Mouse (Mus musculus) hindbrain, embryonic 14.5 days (tissue): ENCODE measurements around the gene Hlx. TPM values are rescaled to one million over a fixed set of nuclear protein-coding genes. Genes with fewer than 3 reads are reported as not detected.

Source experiments
- ATAC-seq: fragments of 200-750 bp; cut with Nextera tagmentation; 2 replicates; pipeline ENCODE4 v1.8.0; 2017; ENCODE audit warnings: moderate number of reproducible peaks, mild to moderate bottlenecking, moderate TSS enrichment, moderate library complexity; ENCODE audit not compliant: low FRiP score
- DNase-seq: peaks from one replicate; pipeline ENCODE4 v3.0.0-alpha.2; 2015; ENCODE audit warnings: low spot score
- H3K27ac ChIP-seq: fragments of 300-500 bp; sonication (generic); 2 replicates; pipeline ENCODE4 v1.5.1; 2014; ENCODE audit warnings: mild to moderate bottlenecking, moderate library complexity
- H3K27me3 ChIP-seq: fragments of 300-500 bp; sonication (generic); 2 replicates; pipeline ENCODE4 v1.6.1; 2014; ENCODE audit warnings: mild to moderate bottlenecking, low read length, mixed read lengths; ENCODE audit not compliant: control insufficient read depth, insufficient read depth
- H3K36me3 ChIP-seq: fragments of 300-500 bp; sonication (generic); replicated peaks from 2 replicates; pipeline ENCODE4 v1.6.1; 2014; ENCODE audit not compliant: control insufficient read depth, insufficient read depth
- H3K4me1 ChIP-seq: fragments of 300-500 bp; sonication (generic); replicated peaks from 2 replicates; pipeline ENCODE4 v1.6.1; 2014; ENCODE audit warnings: antibody characterized with exemption, low read length, mixed read lengths; ENCODE audit not compliant: control insufficient read depth, insufficient read depth
- H3K4me2 ChIP-seq: fragments of 300-500 bp; sonication (generic); replicated peaks from 2 replicates; pipeline ENCODE4 v1.6.1; 2014; ENCODE audit warnings: mild to moderate bottlenecking, moderate library complexity
- H3K4me3 ChIP-seq: fragments of 300-500 bp; sonication (generic); replicated peaks from 2 replicates; pipeline ENCODE4 v1.5.1; 2014; ENCODE audit warnings: mild to moderate bottlenecking, low read length
- H3K9ac ChIP-seq: fragments of 300-500 bp; sonication (generic); 2 replicates; pipeline ENCODE4 v1.6.1; 2014
- H3K9me3 ChIP-seq: fragments of 300-500 bp; sonication (generic); 2 replicates; pipeline ENCODE4 v1.6.1; 2016; ENCODE audit warnings: low read length; ENCODE audit not compliant: control insufficient read depth
- WGBS: fragments of 180-500 bp; shearing (Covaris S2); extraction: QIAGEN DNeasy Blood & Tissue Kit; methylation state at CpG from one replicate; pipeline ENCODE4 v1.1.7; 2014; 5-methylcytosine and 5-hydroxymethylcytosine counted together
- polyA plus RNA-seq: library from polyadenylated mRNA; unstranded; fragments of >200 nt; fragmentation: Nextera tagmentation; extraction: Ambion mirVana; gene quantifications from 2 replicates; pipeline ENCODE4 v1.2.1, GENCODE M21; 2014

The Hlx gene
- polyA plus RNA-seq, 1 experiment from 2014 or later = 2.0 TPM

- Histone ChIP-seq H3K9me3 (no peaks in the 10 kb centered on the region), H3K9ac (no peak overlapping the region), H3K27ac (no peak overlapping the region), H3K4me3 (no peak overlapping the region), H3K36me3 (no peaks in the 10 kb centered on the region), H3K4me2 (no peak overlapping the region), H3K27me3 (peaks cover 95% of the 10 kb centered on the region), H3K4me1 (peaks cover 8% of the 10 kb centered on the region; the same call in 1 of the 2 replicates)
- no peak for ATAC-seq
- no peak for DNase-seq
- WGBS = 4% methylated on average over 6 of the region's 6 CpGs
These were observed 3.8 kb downstream of the Hlx start for GRCm38 (mm10) chr1:184728561-184729115.

DNA sequence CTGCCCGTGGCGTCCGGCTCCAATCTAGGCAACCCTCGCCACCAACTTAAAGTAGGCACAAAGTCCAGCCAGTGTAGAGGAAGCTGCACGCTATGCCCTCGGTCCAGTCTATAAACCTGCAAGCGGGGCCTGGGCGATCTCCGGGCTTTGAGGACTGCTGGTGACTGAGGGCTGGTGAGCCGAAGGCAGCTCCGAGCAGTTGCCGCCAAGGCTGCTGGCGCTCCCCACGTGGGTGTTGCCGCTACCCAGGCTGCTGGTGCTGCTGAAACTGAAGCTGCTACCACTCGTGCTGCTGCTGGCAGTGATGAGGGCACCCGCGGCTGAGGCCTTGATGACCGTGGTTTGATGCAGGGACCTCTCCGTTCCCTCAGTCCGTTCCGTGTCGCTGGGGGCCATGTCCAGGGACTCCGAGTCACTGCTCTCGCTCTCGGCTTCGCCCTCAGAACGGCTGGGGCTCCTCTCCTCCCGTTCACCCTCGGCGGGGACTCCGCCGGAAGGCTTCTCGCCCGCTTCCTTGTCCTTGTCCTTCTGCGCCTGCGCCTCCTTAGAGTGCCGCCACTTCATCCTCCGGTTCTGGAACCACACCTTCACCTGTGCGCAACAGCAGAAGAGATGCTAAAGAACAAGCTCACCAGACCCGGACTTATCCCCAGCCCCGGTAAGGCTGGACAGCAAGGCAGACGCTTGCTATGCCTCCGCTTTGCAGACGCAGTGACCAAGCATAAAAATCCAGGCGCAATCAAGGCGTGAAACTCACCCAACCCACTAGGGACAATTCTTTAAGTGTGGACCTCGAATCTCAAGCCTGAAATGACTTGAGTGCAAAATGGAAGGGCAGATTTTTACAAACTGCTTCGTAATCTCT, 4.8 kb downstream of the Hlx start:
- Histone ChIP-seq H3K4me1 (peaks cover 8% of the 10 kb centered on the region; the same call in 1 of the 2 replicates), H3K36me3 (no peaks in the 10 kb centered on the region), H3K27me3 (peaks cover 95% of the 10 kb centered on the region), H3K4me2 (peak overlapping the region; percentile 62), H3K9me3 (no peaks in the 10 kb centered on the region), H3K9ac (no peak overlapping the region), H3K4me3 (peak overlapping the region; percentile 33), H3K27ac (no peak overlapping the region)
- WGBS = 2% methylated on average over 49 of the region's 49 CpGs
- DNase-seq = no peak
- peak; percentile 50; the same call in 1 of the 2 replicates for ATAC-seq

GRCm38 (mm10) chr1:184726576-184727300, 5.7 kb downstream of the Hlx start:
- no peak for DNase-seq
- Histone ChIP-seq H3K4me1 (peaks cover 8% of the 10 kb centered on the region; the same call in 1 of the 2 replicates), H3K36me3 (no peaks in the 10 kb centered on the region), H3K27ac (no peak overlapping the region), H3K4me3 (no peak overlapping the region), H3K27me3 (peaks cover 98% of the 10 kb centered on the region), H3K9me3 (no peaks in the 10 kb centered on the region), H3K9ac (no peak overlapping the region), H3K4me2 (peak overlapping the region; percentile 62; the same call in 1 of the 2 replicates)
- no peak for ATAC-seq
- WGBS = 8% methylated on average over 16 of the region's 16 CpGs

DNA sequence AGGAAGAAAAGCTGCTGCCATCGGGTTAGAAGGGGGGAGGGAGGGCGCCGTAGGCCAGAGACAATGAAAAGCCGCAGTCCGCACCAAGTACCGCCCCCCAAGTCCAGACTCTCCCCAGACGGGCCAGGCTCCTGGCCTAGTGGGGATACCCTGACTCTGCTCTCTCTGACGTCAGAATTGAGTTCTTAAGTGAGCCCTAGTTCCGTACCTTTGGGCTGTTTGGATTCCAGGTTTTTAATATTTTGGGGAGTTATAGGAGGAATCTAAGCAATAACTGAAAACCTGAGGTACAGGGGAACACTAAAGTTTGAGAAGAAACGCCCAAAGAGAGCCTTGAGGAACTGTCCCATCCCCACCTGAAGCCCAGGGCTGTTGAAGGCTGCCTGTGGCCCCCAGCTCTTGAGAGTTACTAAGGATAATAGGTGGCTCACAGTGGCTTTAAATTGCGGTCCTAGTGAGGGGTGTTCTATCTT, 7.1 kb downstream of the Hlx start:
- peaks cover 8% of the 10 kb centered on the region; the same call in 1 of the 2 replicates for H3K4me1 ChIP-seq
- DNase-seq = no peak
- no peak overlapping the region for H3K4me2 ChIP-seq
- H3K9ac ChIP-seq = no peak overlapping the region
- WGBS = 2% methylated on average over 11 of the region's 11 CpGs
- H3K36me3 ChIP-seq = no peaks in the 10 kb centered on the region
- peaks cover 99% of the 10 kb centered on the region for H3K27me3 ChIP-seq
- H3K9me3 ChIP-seq = no peaks in the 10 kb centered on the region
- H3K4me3 ChIP-seq = no peak overlapping the region
- no peak for ATAC-seq
- no peak overlapping the region for H3K27ac ChIP-seq

GRCm38 (mm10) chr1:184724551-184725317, 7.7 kb downstream of the Hlx start:
- H3K4me1 ChIP-seq = peaks cover 8% of the 10 kb centered on the region; the same call in 1 of the 2 replicates
- peaks cover 100% of the 10 kb centered on the region for H3K27me3 ChIP-seq
- WGBS = 2% methylated on average over 23 of the region's 23 CpGs
- H3K9me3 ChIP-seq = no peaks in the 10 kb centered on the region
- DNase-seq = peak; percentile 20
- no peak overlapping the region for H3K9ac ChIP-seq
- ATAC-seq = no peak
- H3K36me3 ChIP-seq = no peaks in the 10 kb centered on the region
- no peak overlapping the region for H3K4me3 ChIP-seq
- no peak overlapping the region for H3K4me2 ChIP-seq
- H3K27ac ChIP-seq = no peak overlapping the region

- WGBS = 5% methylated on average over 3 of the region's 3 CpGs
- Histone ChIP-seq H3K4me3 (no peak overlapping the region), H3K36me3 (no peaks in the 10 kb centered on the region), H3K27me3 (peaks cover 100% of the 10 kb centered on the region), H3K9ac (no peak overlapping the region), H3K4me2 (no peak overlapping the region), H3K9me3 (no peaks in the 10 kb centered on the region), H3K27ac (no peak overlapping the region), H3K4me1 (peaks cover 8% of the 10 kb centered on the region; the same call in 1 of the 2 replicates)
- ATAC-seq (no peak), DNase-seq (peak; percentile 23)
These were observed 8.5 kb downstream of the Hlx start for GRCm38 (mm10) chr1:184723899-184724298.

DNA sequence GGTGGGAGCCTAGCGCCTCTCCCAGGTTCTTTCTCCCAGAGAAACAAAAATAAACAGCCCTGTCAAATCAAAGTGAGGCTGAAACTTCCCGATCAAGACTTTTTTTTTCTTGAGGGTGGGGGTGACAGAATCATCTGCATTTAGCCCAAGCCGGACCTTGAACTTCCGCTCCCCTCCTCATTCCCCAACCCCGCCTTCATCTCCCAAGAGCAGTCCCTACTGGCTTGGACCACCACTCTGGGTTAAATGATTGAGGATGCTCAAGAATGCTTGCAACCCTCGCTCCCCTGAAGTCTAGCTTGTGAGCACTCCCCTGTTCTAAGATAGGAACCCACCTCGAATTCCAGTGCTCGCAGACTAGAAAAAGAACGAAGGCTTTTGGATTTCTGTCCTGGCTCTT, 11.3 kb downstream of the Hlx start:
- Histone ChIP-seq H3K27me3 (peaks cover 100% of the 10 kb centered on the region), H3K36me3 (no peaks in the 10 kb centered on the region), H3K4me2 (no peak overlapping the region), H3K4me3 (no peak overlapping the region), H3K9me3 (no peaks in the 10 kb centered on the region), H3K9ac (no peak overlapping the region), H3K4me1 (no peaks in the 10 kb centered on the region), H3K27ac (no peak overlapping the region)
- WGBS = 3% methylated on average over 9 of the region's 9 CpGs
- DNase-seq (no peak), ATAC-seq (no peak)

GRCm38 (mm10) chr1:184720162-184721025, 12.0 kb downstream of the Hlx start:
- 1% methylated on average over 26 of the region's 26 CpGs for WGBS

More at GRCm38 (mm10) chr1:184720162-184721025, 12.0 kb downstream of the Hlx start:
- Histone ChIP-seq H3K27ac (no peak overlapping the region), H3K4me1 (no peaks in the 10 kb centered on the region), H3K4me2 (no peak overlapping the region), H3K9me3 (no peaks in the 10 kb centered on the region), H3K27me3 (peaks cover 100% of the 10 kb centered on the region), H3K9ac (no peak overlapping the region), H3K4me3 (no peak overlapping the region), H3K36me3 (no peaks in the 10 kb centered on the region)
- peak; percentile 22 for DNase-seq
- no peak for ATAC-seq
